Mouse (Mus musculus): ENCODE data around the gene Grip2. TPM values are rescaled to one million over a fixed set of nuclear protein-coding genes. Genes with fewer than 3 reads are reported as not detected.
A peak's percentile ranks its signal among the peaks of the same experiment; 100 is the strongest.

Gene Grip2
- total RNA-seq, 2 experiments from 2014 or later, result 16.2 to 17.3 TPM

DNA sequence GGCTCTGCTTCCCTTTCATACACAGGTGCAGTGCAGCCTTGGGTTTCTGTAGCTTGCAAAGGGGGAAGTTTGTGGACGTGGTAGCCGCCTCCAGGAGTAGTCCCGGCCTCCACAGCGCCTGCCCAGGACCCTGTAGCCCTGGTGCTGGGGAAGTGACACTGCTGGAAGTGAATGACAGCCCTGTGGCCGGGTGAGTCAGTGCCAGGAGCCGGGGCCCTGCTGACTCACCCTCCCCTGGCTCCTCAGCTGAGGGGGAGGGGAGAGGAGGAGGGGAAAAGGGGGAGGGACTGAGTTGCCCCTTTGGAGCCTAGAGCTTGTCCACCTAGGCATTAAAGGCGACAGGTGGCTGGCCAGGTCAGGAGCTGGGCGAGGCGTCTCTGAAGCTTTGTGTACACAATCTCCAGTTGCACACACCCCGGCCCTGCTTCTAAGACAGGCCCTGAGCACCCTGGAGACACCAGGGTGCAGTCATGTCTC, 114.2 kb downstream of the Grip2 start:
- peak; percentile 41 to 63 for DNase-seq (ENCODE audit: extremely low spot score in 1 of 2, low spot score in 2 of 2)
- no peak for TF ChIP-seq CTCF (IDR thresholded peaks at IDR 0.05)
- Histone ChIP-seq H3K27ac (peak overlapping the region; percentile 78), H3K4me3 (no peak overlapping the region)
- intact Hi-C loops (cut with DNase I), result no loop called here

DNA sequence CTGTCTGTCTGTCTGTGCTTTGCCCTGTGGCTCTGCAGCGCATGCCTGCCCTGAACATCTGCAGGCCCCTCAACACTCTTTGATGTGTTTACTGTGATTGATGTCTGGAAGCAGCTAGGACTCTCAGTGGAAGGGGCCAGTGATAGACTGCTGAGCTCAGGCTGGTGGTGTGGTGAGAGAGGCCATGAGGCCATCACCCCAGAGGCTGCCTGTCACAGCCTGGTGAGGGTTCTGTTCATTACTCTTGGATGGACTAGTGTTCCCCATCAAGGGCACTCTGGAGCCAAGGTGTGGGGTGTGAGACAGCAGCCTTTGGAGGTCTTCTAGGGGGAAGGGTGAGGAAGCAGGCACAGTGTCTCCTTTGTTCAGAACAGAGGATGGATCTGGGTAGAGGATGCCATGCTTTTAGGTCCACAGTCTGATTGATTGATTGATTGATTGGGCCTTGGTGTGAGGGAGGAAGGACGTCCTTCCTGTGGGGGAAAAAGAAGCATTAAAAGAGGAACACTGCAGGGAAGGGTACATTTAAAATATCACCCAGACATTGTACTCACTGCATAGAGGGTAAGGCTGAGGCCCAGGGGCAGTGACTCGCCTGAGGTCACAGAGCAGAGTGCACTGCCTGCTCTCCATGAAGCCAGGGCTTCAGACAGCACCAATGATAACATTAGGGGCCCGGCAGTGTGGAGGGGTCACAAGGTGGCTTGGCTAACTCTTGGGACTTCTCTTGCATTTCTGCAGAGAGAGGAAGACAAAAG, 114.8 kb downstream of the Grip2 start:
- intact Hi-C loops (cut with DNase I), result no loop called here
- peak overlapping the region; percentile 78 for H3K27ac ChIP-seq
- DNase-seq (ENCODE audit: extremely low spot score in 1 of 2, low spot score in 2 of 2), result no peak
- no peak for TF ChIP-seq CTCF (IDR thresholded peaks at IDR 0.05)
- no peak overlapping the region for H3K4me3 ChIP-seq

Other genes starting within 250 kb of the Grip2 start
- 100 to 1,000 TPM; 127 to 147 TPM for gene Slc6a6, start 143.2 kb downstream of the Grip2 start, total RNA-seq (2021)
- gene Ccdc174, start 50.8 kb upstream of the Grip2 start, total RNA-seq (2021), result 10 to 100 TPM; 26.2 to 27.0 TPM
- 1 to 10 TPM; 2.9 to 3.5 TPM for gene 4930590J08Rik, start 75.6 kb upstream of the Grip2 start, total RNA-seq (2021)
- gene Fgd5, start 151.6 kb upstream of the Grip2 start, total RNA-seq (2021), result 1 to 10 TPM; 4.6 TPM

All from left cerebral cortex, adult 2 months (tissue).